Mouse (Mus musculus): Measurements from ENCODE around the gene Gm15093. TPM values are rescaled to one million over a fixed set of nuclear protein-coding genes. Genes with fewer than 3 reads are reported as not detected.
"Not testable (repeated sequence)": the region's sequence is repeated elsewhere in the genome, so short reads cannot be mapped to it uniquely, and the experiment has no call there.

Gene Gm15093
- polyA plus RNA-seq (2015; fragmentation: Nextera tagmentation; extraction: Ambion mirVana), result not detected in 2 replicates

- H3K4me3 ChIP-seq (ENCODE audit: low read length); H3K9ac ChIP-seq (ENCODE audit: low read depth, low read length); ATAC-seq; H3K4me2 ChIP-seq (ENCODE audit: low read length); H3K27me3 ChIP-seq (replicated peaks; ENCODE audit: control insufficient read depth, insufficient read depth, low read length); H3K36me3 ChIP-seq (ENCODE audit: control insufficient read depth, insufficient read depth, low read length); H3K27ac ChIP-seq (ENCODE audit: low read depth, low read length); H3K4me1 ChIP-seq (ENCODE audit: control insufficient read depth, insufficient read depth, low read depth, low read length); H3K9me3 ChIP-seq (ENCODE audit: control insufficient read depth, low read length): not testable (repeated sequence)
- WGBS, result no CpG with 5 or more reads among the region's 1 CpGs
Observed at GRCm38 (mm10) chrX:149272077-149272476, at the start of gene Gm15093. Gm15093 (plus strand) TSS chrX:149272377.

Other genes starting within 250 kb of the Gm15093 start
- gene Ott, start 198.1 kb upstream of the Gm15093 start, polyA plus RNA-seq (2015; fragmentation: Nextera tagmentation; extraction: Ambion mirVana), result not detected in 2 replicates
- gene Gm15085, start 175.2 kb downstream of the Gm15093 start, polyA plus RNA-seq (2015; fragmentation: Nextera tagmentation; extraction: Ambion mirVana), result not detected in 2 replicates